Mouse (Mus musculus) stomach, postnatal 0 days (tissue): ENCODE measurements around the gene Xrcc5.

Source experiments
- CTCF ChIP-seq: IDR thresholded peaks from 2 replicates; pipeline ENCODE4 v1.5.1; 2016; ENCODE audit warnings: antibody characterized with exemption, low read depth, mild to moderate bottlenecking, moderate library complexity
- EP300 ChIP-seq: optimal IDR thresholded peaks from 2 replicates; pipeline ENCODE3; 2016; ENCODE audit warnings: antibody characterized with exemption

DNA sequence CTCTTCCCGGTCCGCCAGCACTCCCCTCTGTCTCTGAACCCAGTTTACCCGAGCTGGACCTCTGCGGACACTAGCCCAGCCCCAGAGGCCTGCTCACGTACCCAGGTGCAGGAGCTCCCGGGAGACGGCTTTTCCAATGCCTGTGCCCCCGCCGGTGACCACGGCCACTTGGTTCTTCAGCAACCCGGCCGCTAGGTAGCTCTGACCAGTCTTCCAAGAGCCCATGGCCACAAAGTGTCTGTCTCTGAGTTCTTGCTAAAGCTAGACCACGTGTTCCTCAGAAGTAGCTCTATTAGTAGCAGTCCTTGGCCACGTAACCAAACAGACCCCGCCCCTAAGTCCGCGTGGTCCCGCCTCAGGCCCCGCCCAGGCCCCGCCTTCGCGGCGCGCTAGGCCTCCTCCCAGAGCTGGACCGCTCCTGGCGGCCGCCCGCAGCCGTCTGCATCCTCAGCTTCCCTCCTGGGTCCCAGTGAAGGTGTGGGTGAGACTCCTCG is 23.2 kb upstream of the Xrcc5 start, which contains the start of the genes Pecr and Tmem169:
- TF ChIP-seq CTCF (peak; percentile 57), EP300 (no peak)
